Mouse (Mus musculus): ENCODE results near the gene Bri3.

- TF ChIP-seq CTCF (IDR thresholded peaks at IDR 0.05; ENCODE audit: borderline replicate concordance, control insufficient read depth, extremely low read depth, insufficient read depth, low read length, poor library complexity): no peak
- TF ChIP-seq POLR2A (IDR thresholded peaks at IDR 0.05; ENCODE audit: control insufficient read depth, extremely low read depth, insufficient read depth, low read length, poor library complexity): no peak
Observed at GRCm38 (mm10) chr5:144308929-144309328, 64.7 kb downstream of the Bri3 start.

Data from thymus, adult 2 months (tissue).